Mouse (Mus musculus): Measurements from ENCODE around the gene Stra8. TPM values are rescaled to one million over a fixed set of nuclear protein-coding genes. Genes with fewer than 3 reads are reported as not detected.

Stra8 gene
- polyA plus RNA-seq, 1 experiment = 9.4 TPM

DNA sequence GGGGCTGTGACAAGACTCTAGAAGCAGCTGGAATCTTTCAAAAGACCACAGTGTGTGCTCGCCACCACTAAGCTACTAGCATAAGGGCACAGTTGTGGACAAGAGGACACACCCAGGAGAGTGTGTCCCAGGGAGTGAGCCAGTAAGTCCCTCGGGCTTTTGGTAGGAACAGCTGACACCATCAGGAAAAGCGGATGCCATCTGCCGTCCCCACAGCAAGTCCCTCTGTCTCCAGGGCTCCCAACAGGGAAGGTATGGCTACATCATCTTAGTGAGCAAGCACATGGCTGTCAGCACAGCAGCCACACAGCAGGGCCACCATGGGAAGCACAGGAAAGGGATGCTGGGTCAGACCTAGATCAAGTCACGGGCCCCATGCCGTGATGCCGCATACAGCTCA, 24.4 kb upstream of the Stra8 start:
- Histone ChIP-seq H3K4me1 (ENCODE audit: control insufficient read depth, insufficient read depth, low read length) (no peaks in the 10 kb centered on the region), H3K36me3 (ENCODE audit: control insufficient read depth, insufficient read depth, low read length) (no peaks in the 10 kb centered on the region)

DNA sequence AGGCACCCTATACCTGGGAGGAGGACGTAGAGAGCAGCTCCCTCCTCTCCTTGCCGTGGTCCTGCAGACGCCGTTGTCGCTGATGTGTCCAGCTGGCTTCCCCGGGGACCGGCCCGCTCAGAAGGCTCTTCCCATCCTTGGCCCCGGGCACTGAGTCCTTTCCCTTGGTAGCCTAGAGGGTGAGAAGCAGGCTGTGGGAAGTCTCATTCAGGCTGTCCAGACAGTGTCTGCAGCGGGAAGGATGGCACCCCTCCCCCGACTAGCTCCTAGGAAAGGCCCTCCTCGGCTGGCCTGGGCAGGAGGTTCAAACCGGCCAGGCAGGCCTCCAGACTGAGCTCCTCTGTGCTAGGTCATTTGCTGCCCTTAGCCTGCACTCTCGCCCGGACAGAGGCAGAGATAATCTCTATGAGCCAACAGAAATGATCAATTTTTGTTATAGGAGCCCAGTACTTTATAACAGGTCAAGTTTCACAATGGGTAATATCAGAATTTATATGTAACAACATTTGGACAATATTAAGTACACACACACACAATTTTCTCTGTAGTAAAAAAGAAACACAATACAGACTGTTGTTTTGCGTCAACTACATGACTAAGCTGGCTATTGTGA, 23.7 kb upstream of the Stra8 start:
- H3K4me3 ChIP-seq (ENCODE audit: control insufficient read depth, low read depth, low read length) = no peak overlapping the region
- no peaks in the 10 kb centered on the region for H3K27me3 ChIP-seq (ENCODE audit: control insufficient read depth, insufficient read depth, low read length)
- no peaks in the 10 kb centered on the region; the same call in 1 of the 2 replicates for H3K36me3 ChIP-seq (ENCODE audit: control insufficient read depth, insufficient read depth, low read length)
- H3K27ac ChIP-seq (ENCODE audit: control insufficient read depth, insufficient read depth, low read depth, low read length) = no peak overlapping the region
- H3K4me1 ChIP-seq (ENCODE audit: control insufficient read depth, insufficient read depth, low read length) = no peaks in the 10 kb centered on the region
- TF ChIP-seq CTCF (IDR thresholded peaks at IDR 0.05; ENCODE audit: control insufficient read depth, insufficient read depth, insufficient replicate concordance, low read depth, low read length) (no peak), POLR2A (IDR thresholded peaks at IDR 0.05; ENCODE audit: control insufficient read depth, low read depth, low read length) (no peak)

More for the DNA sequence above, 24.4 kb upstream of the Stra8 start:
- TF ChIP-seq CTCF (IDR thresholded peaks at IDR 0.05; ENCODE audit: control insufficient read depth, insufficient read depth, insufficient replicate concordance, low read depth, low read length) (no peak), POLR2A (IDR thresholded peaks at IDR 0.05; ENCODE audit: control insufficient read depth, low read depth, low read length) (no peak)
- no peak overlapping the region for H3K4me3 ChIP-seq (ENCODE audit: control insufficient read depth, low read depth, low read length)
- no peaks in the 10 kb centered on the region for H3K27me3 ChIP-seq (ENCODE audit: control insufficient read depth, insufficient read depth, low read length)
- no peak overlapping the region for H3K27ac ChIP-seq (ENCODE audit: control insufficient read depth, insufficient read depth, low read depth, low read length)

DNA sequence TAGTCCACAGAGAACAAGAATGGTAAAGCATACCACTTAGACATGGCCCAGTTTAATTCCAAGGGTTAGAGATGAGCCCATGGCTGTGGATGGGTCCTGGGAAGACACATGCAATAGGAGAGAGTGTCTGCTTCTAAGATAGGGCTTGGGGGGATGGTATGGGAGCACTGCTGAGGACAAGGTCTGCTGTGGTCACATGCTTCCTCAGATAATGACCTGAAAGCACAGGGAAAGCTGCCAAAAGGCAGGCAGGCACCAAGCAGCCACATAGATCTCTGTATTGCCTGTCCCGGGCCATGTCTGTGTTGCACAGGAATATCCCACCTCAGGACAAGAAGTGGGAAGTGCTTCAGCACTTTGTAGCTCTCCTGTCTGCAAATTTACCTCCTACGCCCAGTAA, 20.8 kb upstream of the Stra8 start:
- H3K36me3 ChIP-seq (ENCODE audit: control insufficient read depth, insufficient read depth, low read length) = no peaks in the 10 kb centered on the region; the same call in 1 of the 2 replicates
- no peak overlapping the region for H3K4me3 ChIP-seq (ENCODE audit: control insufficient read depth, low read depth, low read length)
- no peak for TF ChIP-seq POLR2A (IDR thresholded peaks at IDR 0.05; ENCODE audit: control insufficient read depth, low read depth, low read length)
- TF ChIP-seq CTCF (IDR thresholded peaks at IDR 0.05; ENCODE audit: control insufficient read depth, insufficient read depth, insufficient replicate concordance, low read depth, low read length) = no peak
- H3K4me1 ChIP-seq (ENCODE audit: control insufficient read depth, insufficient read depth, low read length) = no peaks in the 10 kb centered on the region
- no peaks in the 10 kb centered on the region for H3K27me3 ChIP-seq (ENCODE audit: control insufficient read depth, insufficient read depth, low read length)
- H3K27ac ChIP-seq (ENCODE audit: control insufficient read depth, insufficient read depth, low read depth, low read length) = no peak overlapping the region

DNA sequence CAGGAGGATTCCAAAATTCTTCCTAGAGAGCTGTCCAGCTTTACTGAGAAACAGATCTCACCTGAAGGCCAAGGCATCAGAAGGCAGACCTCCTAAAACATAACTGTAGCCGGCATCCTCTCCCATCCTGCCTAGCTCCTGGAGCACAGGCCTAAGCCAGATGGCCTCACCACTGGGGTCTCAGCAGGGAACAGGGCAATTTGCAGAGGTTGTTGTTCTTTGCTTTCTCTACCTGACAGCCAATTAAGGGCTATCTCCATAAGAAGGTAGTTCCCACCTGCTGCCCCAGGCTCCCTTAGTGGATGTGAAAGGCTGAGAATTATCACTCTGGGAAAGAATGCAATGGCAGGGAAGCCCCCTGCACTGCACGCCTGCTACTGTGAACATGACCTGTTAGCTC, 19.0 kb upstream of the Stra8 start:
- Histone ChIP-seq H3K27me3 (ENCODE audit: control insufficient read depth, insufficient read depth, low read length) (no peaks in the 10 kb centered on the region), H3K36me3 (ENCODE audit: control insufficient read depth, insufficient read depth, low read length) (no peaks in the 10 kb centered on the region; the same call in 1 of the 2 replicates), H3K27ac (ENCODE audit: control insufficient read depth, insufficient read depth, low read depth, low read length) (no peak overlapping the region), H3K4me3 (ENCODE audit: control insufficient read depth, low read depth, low read length) (no peak overlapping the region), H3K4me1 (ENCODE audit: control insufficient read depth, insufficient read depth, low read length) (no peaks in the 10 kb centered on the region)
- TF ChIP-seq POLR2A (IDR thresholded peaks at IDR 0.05; ENCODE audit: control insufficient read depth, low read depth, low read length) = no peak
- TF ChIP-seq CTCF (IDR thresholded peaks at IDR 0.05; ENCODE audit: control insufficient read depth, insufficient read depth, insufficient replicate concordance, low read depth, low read length) = no peak

DNA sequence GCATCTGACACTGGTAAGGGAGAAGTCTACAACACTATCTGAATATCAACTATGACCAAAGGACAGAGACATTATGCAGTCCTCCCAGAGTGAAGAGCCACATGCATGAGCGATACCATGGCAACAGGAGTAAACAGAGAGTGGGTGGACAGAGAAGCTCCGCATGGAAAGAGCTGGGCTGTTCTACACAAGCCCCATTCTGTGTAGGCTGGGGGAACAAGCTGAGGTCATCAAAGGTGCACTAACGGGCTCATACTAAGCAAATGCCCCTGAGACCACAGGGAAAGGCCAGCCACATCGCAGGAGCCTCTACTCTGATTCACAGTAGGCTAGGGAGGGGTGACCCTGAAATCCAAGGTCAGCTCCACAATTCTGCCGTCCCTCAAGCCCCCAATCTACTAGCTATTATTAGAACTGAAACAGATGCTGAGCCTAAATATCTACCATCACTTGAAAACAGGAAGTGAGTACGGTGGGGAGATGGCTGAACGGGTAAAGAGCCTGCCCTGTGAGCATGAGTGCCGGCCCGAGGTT, 18.0 kb upstream of the Stra8 start:
- TF ChIP-seq CTCF (IDR thresholded peaks at IDR 0.05; ENCODE audit: control insufficient read depth, insufficient read depth, insufficient replicate concordance, low read depth, low read length) (no peak), POLR2A (IDR thresholded peaks at IDR 0.05; ENCODE audit: control insufficient read depth, low read depth, low read length) (no peak)
- Histone ChIP-seq H3K4me1 (ENCODE audit: control insufficient read depth, insufficient read depth, low read length) (no peaks in the 10 kb centered on the region), H3K4me3 (ENCODE audit: control insufficient read depth, low read depth, low read length) (no peak overlapping the region), H3K36me3 (ENCODE audit: control insufficient read depth, insufficient read depth, low read length) (no peaks in the 10 kb centered on the region; the same call in 1 of the 2 replicates), H3K27me3 (ENCODE audit: control insufficient read depth, insufficient read depth, low read length) (no peaks in the 10 kb centered on the region), H3K27ac (ENCODE audit: control insufficient read depth, insufficient read depth, low read depth, low read length) (no peak overlapping the region)

DNA sequence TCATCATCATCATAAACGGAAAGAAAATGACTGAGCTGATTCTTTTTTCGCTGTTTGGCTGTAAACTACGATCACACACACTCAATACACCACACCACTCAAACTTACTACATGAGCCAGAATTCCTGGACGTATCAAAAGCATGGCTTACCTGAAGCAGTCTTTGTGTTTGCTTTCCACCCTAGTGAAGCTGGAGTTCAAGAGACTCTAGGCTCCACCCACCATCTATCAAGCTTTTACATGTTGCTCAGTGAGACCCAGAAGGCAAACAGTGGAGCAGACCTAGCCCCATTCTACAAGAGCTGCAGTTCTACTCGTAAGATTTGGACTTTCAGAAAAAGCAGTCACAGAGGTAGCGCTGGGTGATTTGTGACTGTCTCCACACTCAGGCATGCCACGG, 17.4 kb upstream of the Stra8 start:
- Histone ChIP-seq H3K27ac (ENCODE audit: control insufficient read depth, insufficient read depth, low read depth, low read length) (no peak overlapping the region), H3K27me3 (ENCODE audit: control insufficient read depth, insufficient read depth, low read length) (no peaks in the 10 kb centered on the region), H3K4me1 (ENCODE audit: control insufficient read depth, insufficient read depth, low read length) (no peaks in the 10 kb centered on the region), H3K36me3 (ENCODE audit: control insufficient read depth, insufficient read depth, low read length) (no peaks in the 10 kb centered on the region; the same call in 1 of the 2 replicates), H3K4me3 (ENCODE audit: control insufficient read depth, low read depth, low read length) (no peak overlapping the region)
- TF ChIP-seq POLR2A (IDR thresholded peaks at IDR 0.05; ENCODE audit: control insufficient read depth, low read depth, low read length) = no peak
- TF ChIP-seq CTCF (IDR thresholded peaks at IDR 0.05; ENCODE audit: control insufficient read depth, insufficient read depth, insufficient replicate concordance, low read depth, low read length) = no peak

DNA sequence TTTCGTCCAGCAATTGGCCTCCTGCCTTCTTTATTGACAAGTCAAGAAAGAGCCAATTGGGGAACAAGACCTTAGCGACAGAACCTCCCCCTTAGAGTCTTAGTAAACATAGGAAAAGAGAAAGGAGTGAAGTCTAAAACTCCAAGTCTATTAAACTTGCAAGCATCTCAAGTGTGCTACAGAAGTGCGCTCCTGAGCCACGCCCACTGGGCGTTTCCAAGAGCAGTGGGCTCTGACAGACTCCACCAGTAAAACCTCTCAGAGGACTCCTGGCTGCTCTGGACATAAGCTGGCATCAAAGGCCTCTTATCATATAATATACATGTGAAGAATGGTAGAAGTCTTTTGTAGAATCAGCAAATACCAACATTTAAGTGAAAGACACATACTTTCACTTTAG, 16.5 kb upstream of the Stra8 start:
- H3K27ac ChIP-seq (ENCODE audit: control insufficient read depth, insufficient read depth, low read depth, low read length) = no peak overlapping the region
- no peak overlapping the region for H3K4me3 ChIP-seq (ENCODE audit: control insufficient read depth, low read depth, low read length)
- TF ChIP-seq POLR2A (IDR thresholded peaks at IDR 0.05; ENCODE audit: control insufficient read depth, low read depth, low read length) (no peak), CTCF (IDR thresholded peaks at IDR 0.05; ENCODE audit: control insufficient read depth, insufficient read depth, insufficient replicate concordance, low read depth, low read length) (no peak)
- H3K4me1 ChIP-seq (ENCODE audit: control insufficient read depth, insufficient read depth, low read length) = no peaks in the 10 kb centered on the region
- no peaks in the 10 kb centered on the region; the same call in 1 of the 2 replicates for H3K36me3 ChIP-seq (ENCODE audit: control insufficient read depth, insufficient read depth, low read length)
- no peaks in the 10 kb centered on the region for H3K27me3 ChIP-seq (ENCODE audit: control insufficient read depth, insufficient read depth, low read length)

All from testis, adult 2 months (tissue).